Mouse (Mus musculus) bone marrow macrophage, adult 2 months (primary cell): Measurements from ENCODE around the gene Inip.

Experiments used
- CTCF ChIP-seq: IDR thresholded peaks from 2 replicates; pipeline ENCODE4 v1.5.1; 2012; ENCODE audit warnings: low read depth, mild to moderate bottlenecking, low read length, moderate library complexity
- POLR2A ChIP-seq: IDR thresholded peaks from 2 replicates; pipeline ENCODE4 v1.6.1; 2012; ENCODE audit warnings: mild to moderate bottlenecking, low read depth, low read length, borderline replicate concordance

DNA sequence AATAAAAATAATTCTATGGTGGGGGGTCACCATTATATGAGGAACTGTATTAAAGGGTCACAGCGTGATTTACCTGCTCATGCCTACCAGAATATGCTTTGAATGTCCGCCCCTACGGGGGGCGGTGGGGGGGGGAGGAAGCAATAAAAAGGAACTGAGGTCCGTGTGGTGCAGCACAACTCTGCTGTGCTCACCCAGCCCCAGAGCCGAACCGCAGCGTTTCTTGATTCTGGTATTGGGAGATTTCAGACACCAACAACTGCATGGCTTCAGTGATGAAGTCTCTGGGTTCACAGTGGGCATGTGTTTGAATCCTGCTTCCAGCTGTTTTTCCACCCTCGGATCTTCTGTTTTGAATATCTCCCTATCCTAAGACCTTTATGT is 73.5 kb downstream of the Inip start:
- TF ChIP-seq CTCF (no peak), POLR2A (no peak)
